Mouse (Mus musculus): ENCODE results near the gene Mpc1. TPM values are rescaled to one million over a fixed set of nuclear protein-coding genes. Genes with fewer than 3 reads are reported as not detected.
"Not testable (repeated sequence)": the region's sequence is repeated elsewhere in the genome, so short reads cannot be mapped to it uniquely, and the experiment has no call there.

Mpc1 gene
- polyA plus RNA-seq, 2 experiments from 2014 or later = 183 to 184 TPM

- not testable (repeated sequence) for ATAC-seq
Measured at GRCm38 (mm10) chr17:8337159-8337558, 54.5 kb downstream of the Mpc1 start, which contains the start of gene Prr18. Gene Prr18 (plus strand): TSS chr17:8337459.

GRCm38 (mm10) chr17:8339666-8340374 is 57.1 kb downstream of the Mpc1 start:
- no peak for ATAC-seq

- peak; percentile 35 for ATAC-seq
Measured at GRCm38 (mm10) chr17:8340407-8341359, 58.0 kb downstream of the Mpc1 start.

- ATAC-seq = no peak
Measured at GRCm38 (mm10) chr17:8341360-8341963, 58.8 kb downstream of the Mpc1 start.

- ATAC-seq = peak; percentile 84
Measured at GRCm38 (mm10) chr17:8342706-8343105, 60.0 kb downstream of the Mpc1 start.

GRCm38 (mm10) chr17:8343416-8343815 is 60.7 kb downstream of the Mpc1 start:
- ATAC-seq = no peak

Other genes starting within 250 kb of the Mpc1 start
- gene Gm49673, start 135.1 kb upstream of the Mpc1 start, polyA plus RNA-seq (2017; shearing (Covaris generic)) = not detected
- gene Rnaset2a, start 134.8 kb upstream of the Mpc1 start, polyA plus RNA-seq (2017; shearing (Covaris generic)) = 10 to 100 TPM; 42.6 to 47.1 TPM
- gene Fgfr1op, start 117.4 kb upstream of the Mpc1 start, polyA plus RNA-seq (2017; shearing (Covaris generic)) = 10 to 100 TPM; 24.8 to 27.1 TPM
- 100 to 1,000 TPM in 1 of 2 experiments, 10 to 100 TPM in 1; 90.4 to 125 TPM for gene Ccr6, start 46.9 kb upstream of the Mpc1 start, polyA plus RNA-seq (2017; shearing (Covaris generic))
- 100 to 1,000 TPM; 129 to 135 TPM for gene Sft2d1, start 28.2 kb downstream of the Mpc1 start, polyA plus RNA-seq (2017; shearing (Covaris generic))
- gene Prr18, start 54.6 kb downstream of the Mpc1 start, polyA plus RNA-seq (2017; shearing (Covaris generic)) = not detected
- 1 to 10 TPM in 1 of 2 experiments, under 1 TPM in 1; 0.51 to 2.7 TPM for gene T2, start 73.1 kb downstream of the Mpc1 start, polyA plus RNA-seq (2017; shearing (Covaris generic))
- not detected for gene T, start 151.5 kb downstream of the Mpc1 start, polyA plus RNA-seq (2017; shearing (Covaris generic))
- 1 to 10 TPM in 1 of 2 experiments, not detected in 1; 1.1 TPM for gene Pde10a, start 242.5 kb downstream of the Mpc1 start, polyA plus RNA-seq (2017; shearing (Covaris generic))